Mouse (Mus musculus): ENCODE results near the gene Nos3. TPM values are rescaled to one million over a fixed set of nuclear protein-coding genes. Genes with fewer than 3 reads are reported as not detected.
A peak's percentile ranks its signal among the peaks of the same experiment; 100 is the strongest.

Gene Nos3
- polyA plus RNA-seq, 1 experiment = 11.4 TPM

GRCm38 (mm10) chr5:24427285-24427633 lies 62.6 kb downstream of the Nos3 start:
- H3K27ac ChIP-seq (ENCODE audit: insufficient read depth, low read depth, low read length) = no peak overlapping the region
- 39% methylated on average over 12 of the region's 12 CpGs for WGBS

GRCm38 (mm10) chr5:24427981-24428402 lies 63.4 kb downstream of the Nos3 start:
- WGBS = 24% methylated on average over 15 of the region's 15 CpGs
- TF ChIP-seq POLR2A (IDR thresholded peaks at IDR 0.05; ENCODE audit: low read depth, low read length) (no peak), CTCF (conservative IDR thresholded peaks at IDR 0.05; ENCODE audit: insufficient read depth, insufficient read length, low read depth, low read length) (no peak)
- Histone ChIP-seq H3K36me3 (ENCODE audit: control insufficient read depth, insufficient read depth, low read length) (peaks cover 2% of the 10 kb centered on the region; the same call in 1 of the 2 replicates), H3K4me1 (ENCODE audit: control insufficient read depth, insufficient read depth, low read length) (peaks cover 16% of the 10 kb centered on the region; the same call in 1 of the 2 replicates), H3K4me3 (ENCODE audit: insufficient read depth, low read depth, low read length) (peak overlapping the region; percentile 48), H3K27me3 (replicated peaks; ENCODE audit: control insufficient read depth, insufficient read depth, low read length) (no peaks in the 10 kb centered on the region), H3K27ac (ENCODE audit: insufficient read depth, low read depth, low read length) (peak overlapping the region; percentile 64)
- peak; percentile 94 for DNase-seq

More at GRCm38 (mm10) chr5:24427285-24427633, 62.6 kb downstream of the Nos3 start:
- DNase-seq = no peak
- Histone ChIP-seq H3K4me1 (ENCODE audit: control insufficient read depth, insufficient read depth, low read length) (peaks cover 16% of the 10 kb centered on the region; the same call in 1 of the 2 replicates), H3K27me3 (replicated peaks; ENCODE audit: control insufficient read depth, insufficient read depth, low read length) (no peaks in the 10 kb centered on the region), H3K4me3 (ENCODE audit: insufficient read depth, low read depth, low read length) (no peak overlapping the region), H3K36me3 (ENCODE audit: control insufficient read depth, insufficient read depth, low read length) (peaks cover 2% of the 10 kb centered on the region; the same call in 1 of the 2 replicates)
- no peak for TF ChIP-seq CTCF (conservative IDR thresholded peaks at IDR 0.05; ENCODE audit: insufficient read depth, insufficient read length, low read depth, low read length)
- TF ChIP-seq POLR2A (IDR thresholded peaks at IDR 0.05; ENCODE audit: low read depth, low read length) = no peak

- peak overlapping the region; percentile 48 for H3K4me3 ChIP-seq (ENCODE audit: insufficient read depth, low read depth, low read length)
Measured at GRCm38 (mm10) chr5:24428596-24428995, 64.0 kb downstream of the Nos3 start.

GRCm38 (mm10) chr5:24433993-24434392 lies 69.4 kb downstream of the Nos3 start:
- no peak for TF ChIP-seq POLR2A (IDR thresholded peaks at IDR 0.05; ENCODE audit: low read depth, low read length)
- no peak for TF ChIP-seq CTCF (conservative IDR thresholded peaks at IDR 0.05; ENCODE audit: insufficient read depth, insufficient read length, low read depth, low read length)
- Histone ChIP-seq H3K4me1 (ENCODE audit: control insufficient read depth, insufficient read depth, low read length) (no peaks in the 10 kb centered on the region), H3K27me3 (replicated peaks; ENCODE audit: control insufficient read depth, insufficient read depth, low read length) (no peaks in the 10 kb centered on the region), H3K27ac (ENCODE audit: insufficient read depth, low read depth, low read length) (no peak overlapping the region), H3K4me3 (ENCODE audit: insufficient read depth, low read depth, low read length) (no peak overlapping the region), H3K36me3 (ENCODE audit: control insufficient read depth, insufficient read depth, low read length) (peaks cover 2% of the 10 kb centered on the region)
- no peak for DNase-seq
- 92% methylated on average over 8 of the region's 8 CpGs for WGBS

More at GRCm38 (mm10) chr5:24428596-24428995, 64.0 kb downstream of the Nos3 start:
- H3K36me3 ChIP-seq (ENCODE audit: control insufficient read depth, insufficient read depth, low read length) = peaks cover 2% of the 10 kb centered on the region; the same call in 1 of the 2 replicates
- H3K27ac ChIP-seq (ENCODE audit: insufficient read depth, low read depth, low read length) = peak overlapping the region; percentile 64; the same call in 1 of the 2 replicates
- no peaks in the 10 kb centered on the region for H3K27me3 ChIP-seq (replicated peaks; ENCODE audit: control insufficient read depth, insufficient read depth, low read length)
- WGBS = 25% methylated on average over 9 of the region's 9 CpGs
- H3K4me1 ChIP-seq (ENCODE audit: control insufficient read depth, insufficient read depth, low read length) = peaks cover 16% of the 10 kb centered on the region; the same call in 1 of the 2 replicates
- no peak for TF ChIP-seq CTCF (conservative IDR thresholded peaks at IDR 0.05; ENCODE audit: insufficient read depth, insufficient read length, low read depth, low read length)
- TF ChIP-seq POLR2A (IDR thresholded peaks at IDR 0.05; ENCODE audit: low read depth, low read length) = no peak
- no peak for DNase-seq

Other genes with a start within 250 kb of the Nos3 start
- gene Nupl2, start 199.8 kb upstream of the Nos3 start, polyA plus RNA-seq (2012; rRNA removed) = 4.0 and 4.4 TPM in 2 replicates
- gene Kcnh2, start 13.2 kb upstream of the Nos3 start, polyA plus RNA-seq (2012; rRNA removed) = 3.1 and 5.5 TPM in 2 replicates
- gene Atg9b, start 27.3 kb downstream of the Nos3 start, polyA plus RNA-seq (2012; rRNA removed) = 0.76 and 0.89 TPM in 2 replicates
- 112 and 117 TPM in 2 replicates for gene Abcb8, start 28.9 kb downstream of the Nos3 start, polyA plus RNA-seq (2012; rRNA removed)
- 0.20 and 0.33 TPM in 2 replicates for gene Asic3, start 48.6 kb downstream of the Nos3 start, polyA plus RNA-seq (2012; rRNA removed)
- gene Cdk5, start 58.7 kb downstream of the Nos3 start, polyA plus RNA-seq (2012; rRNA removed) = 78.0 and 83.2 TPM in 2 replicates
- 56.8 and 66.9 TPM in 2 replicates for gene Slc4a2, start 59.0 kb downstream of the Nos3 start, polyA plus RNA-seq (2012; rRNA removed)
- gene Fastk, start 80.5 kb downstream of the Nos3 start, polyA plus RNA-seq (2012; rRNA removed) = 291 and 403 TPM in 2 replicates
- 60.0 and 68.9 TPM in 2 replicates for gene Tmub1, start 83.0 kb downstream of the Nos3 start, polyA plus RNA-seq (2012; rRNA removed)
- 59.4 and 62.3 TPM in 2 replicates for gene Agap3, start 87.4 kb downstream of the Nos3 start, polyA plus RNA-seq (2012; rRNA removed)
- 0.05 and 0.11 TPM in 2 replicates for gene Gbx1, start 162.4 kb downstream of the Nos3 start, polyA plus RNA-seq (2012; rRNA removed)
- 0.38 and 1.6 TPM in 2 replicates for gene Asb10, start 176.2 kb downstream of the Nos3 start, polyA plus RNA-seq (2012; rRNA removed)
- gene 4931409K22Rik, start 192.0 kb downstream of the Nos3 start, polyA plus RNA-seq (2012; rRNA removed) = 0.10 and 0.14 TPM in 2 replicates
- 40.2 and 47.6 TPM in 2 replicates for gene Abcf2, start 212.7 kb downstream of the Nos3 start, polyA plus RNA-seq (2012; rRNA removed)
- 20.2 and 27.5 TPM in 2 replicates for gene Chpf2, start 221.9 kb downstream of the Nos3 start, polyA plus RNA-seq (2012; rRNA removed)